Mouse (Mus musculus): ENCODE data around the gene 3100002H09Rik.

- no peak for TF ChIP-seq EP300 (optimal IDR thresholded peaks at IDR 0.05)
- no peak for TF ChIP-seq CTCF (IDR thresholded peaks at IDR 0.05; ENCODE audit: low read depth)
These were observed 37.0 kb downstream of the 3100002H09Rik start for GRCm38 (mm10) chr4:124573586-124573985.
